Mouse (Mus musculus) myocyte (in vitro differentiated cells): ENCODE measurements at regions not wholly inside any gene's neighbourhood (a gene's known extent, or its start where the extent isn't known, plus 50 kb on each side); places are given as distances from the start of the nearest gene placed in this dataset.

Experiments
- CEBPB ChIP-seq: IDR thresholded peaks from 2 replicates; pipeline ENCODE4 v1.6.1; 2011; ENCODE audit warnings: mild to moderate bottlenecking, moderate library complexity; ENCODE audit not compliant: poor library complexity, insufficient read depth, severe bottlenecking
- E2F4 ChIP-seq: IDR thresholded peaks from one replicate; pipeline ENCODE4 v1.6.1; 2011; ENCODE audit warnings: mild to moderate bottlenecking, control low read depth, moderate library complexity; ENCODE audit not compliant: insufficient read depth
- MAX ChIP-seq: IDR thresholded peaks from one replicate; pipeline ENCODE4 v1.6.1; 2011; ENCODE audit warnings: low read depth, mild to moderate bottlenecking, control low read depth
- MYOG ChIP-seq, 3 experiments: IDR thresholded peaks; one replicate each; pipeline ENCODE4 v1.6.1; 2011; ENCODE audit warnings: control low read depth in 2 of 3, low read depth in 2 of 3, mild to moderate bottlenecking in 2 of 3; ENCODE audit not compliant: insufficient read length in 2 of 3, control insufficient read depth in 1 of 3, insufficient read depth in 1 of 3
- POLR2A ChIP-seq: IDR thresholded peaks from one replicate; pipeline ENCODE4 v1.6.1; 2011; ENCODE audit warnings: low read depth, mild to moderate bottlenecking, control low read depth, moderate library complexity; ENCODE audit not compliant: insufficient read length
- USF1 ChIP-seq: IDR thresholded peaks from one replicate; pipeline ENCODE4 v1.6.1; 2011; ENCODE audit warnings: low read depth, mild to moderate bottlenecking, control low read depth, moderate library complexity

- TF ChIP-seq MAX: no peak
- TF ChIP-seq E2F4: no peak
- no peak for TF ChIP-seq CEBPB
- no peak for TF ChIP-seq USF1
- no peak for TF ChIP-seq POLR2A
- no peak for TF ChIP-seq MYOG (IDR thresholded peaks at IDR 0.05; ENCODE audit: control insufficient read depth in 1 of 3, insufficient read depth in 1 of 3, insufficient read length in 2 of 3, low read depth in 2 of 3)
These were observed 343.1 kb upstream of the Pfkp start for GRCm38 (mm10) chr13:6991714-6992113.
